Mouse (Mus musculus) testis, adult 2 months (tissue): ENCODE measurements at regions not wholly inside any gene's neighbourhood (a gene's known extent, or its start where the extent isn't known, plus 50 kb on each side); places are given as distances from the start of the nearest gene placed in this dataset.
A peak's percentile ranks its signal among the peaks of the same experiment; 100 is the strongest.

Experiments used
- H3K27ac ChIP-seq: fragments of 200-500 bp; 2 replicates; pipeline ENCODE4 v1.5.1; 2012; ENCODE audit warnings: low read depth, low read length; ENCODE audit not compliant: control insufficient read depth, insufficient read depth
- H3K27me3 ChIP-seq: fragments of 200-500 bp; 2 replicates; pipeline ENCODE4 v1.6.1; 2012; ENCODE audit warnings: mild to moderate bottlenecking, low read length, moderate library complexity; ENCODE audit not compliant: control insufficient read depth, insufficient read depth
- H3K36me3 ChIP-seq: fragments of 200-500 bp; 2 replicates; pipeline ENCODE4 v1.6.1; 2012; ENCODE audit warnings: mild to moderate bottlenecking, low read length; ENCODE audit not compliant: control insufficient read depth, insufficient read depth
- H3K4me1 ChIP-seq: fragments of 200-500 bp; 2 replicates; pipeline ENCODE4 v1.6.1; 2012; ENCODE audit warnings: low read length; ENCODE audit not compliant: control insufficient read depth, insufficient read depth
- H3K4me3 ChIP-seq: fragments of 200-500 bp; 2 replicates; pipeline ENCODE4 v1.5.1; 2012; ENCODE audit warnings: low read depth, mild to moderate bottlenecking, low read length, moderate library complexity, mixed read lengths; ENCODE audit not compliant: control insufficient read depth
- CTCF ChIP-seq: fragments of 200-500 bp; IDR thresholded peaks from 2 replicates; pipeline ENCODE4 v1.5.1; 2012; ENCODE audit warnings: low read depth, mild to moderate bottlenecking, inconsistent platforms, low read length, moderate library complexity; ENCODE audit not compliant: control insufficient read depth, insufficient read depth, insufficient replicate concordance
- POLR2A ChIP-seq: fragments of 200-500 bp; IDR thresholded peaks from 2 replicates; pipeline ENCODE4 v1.6.1; 2012; ENCODE audit warnings: low read depth, mild to moderate bottlenecking, inconsistent platforms, low read length, moderate library complexity; ENCODE audit not compliant: control insufficient read depth

- H3K36me3 ChIP-seq = no peaks in the 10 kb centered on the region
- H3K4me3 ChIP-seq = no peak overlapping the region
- H3K27ac ChIP-seq = no peak overlapping the region
- TF ChIP-seq CTCF (no peak), POLR2A (no peak)
- no peaks in the 10 kb centered on the region for H3K4me1 ChIP-seq
- H3K27me3 ChIP-seq = no peaks in the 10 kb centered on the region
These were observed 82.1 kb upstream of the Zfp64 start for GRCm38 (mm10) chr2:169037519-169037918.

GRCm38 (mm10) chr2:169035315-169035714 lies 79.9 kb upstream of the Zfp64 start:
- Histone ChIP-seq H3K4me1 (no peaks in the 10 kb centered on the region), H3K27me3 (no peaks in the 10 kb centered on the region), H3K36me3 (no peaks in the 10 kb centered on the region), H3K27ac (no peak overlapping the region), H3K4me3 (no peak overlapping the region)
- no peak for TF ChIP-seq POLR2A
- peak; percentile 77; the same call in 1 of the 2 replicates for TF ChIP-seq CTCF

GRCm38 (mm10) chr2:169033997-169034396 lies 78.6 kb upstream of the Zfp64 start:
- H3K4me1 ChIP-seq = no peaks in the 10 kb centered on the region
- TF ChIP-seq CTCF (no peak), POLR2A (no peak)
- no peak overlapping the region for H3K4me3 ChIP-seq
- H3K27ac ChIP-seq = no peak overlapping the region
- H3K27me3 ChIP-seq = no peaks in the 10 kb centered on the region
- no peaks in the 10 kb centered on the region for H3K36me3 ChIP-seq

- Histone ChIP-seq H3K27me3 (no peaks in the 10 kb centered on the region), H3K36me3 (no peaks in the 10 kb centered on the region), H3K4me3 (no peak overlapping the region), H3K27ac (no peak overlapping the region), H3K4me1 (no peaks in the 10 kb centered on the region)
- TF ChIP-seq CTCF = no peak
- no peak for TF ChIP-seq POLR2A
These were observed 77.8 kb upstream of the Zfp64 start for GRCm38 (mm10) chr2:169033181-169033580.

- H3K4me3 ChIP-seq = no peak overlapping the region
- no peaks in the 10 kb centered on the region for H3K27me3 ChIP-seq
- H3K27ac ChIP-seq = no peak overlapping the region
- TF ChIP-seq POLR2A (no peak), CTCF (peak; percentile 33; the same call in 1 of the 2 replicates)
- no peaks in the 10 kb centered on the region for H3K4me1 ChIP-seq
- no peaks in the 10 kb centered on the region for H3K36me3 ChIP-seq
These were observed 73.2 kb upstream of the Zfp64 start for GRCm38 (mm10) chr2:169028531-169029114.

GRCm38 (mm10) chr2:169019037-169019436 lies 63.6 kb upstream of the Zfp64 start:
- Histone ChIP-seq H3K27ac (no peak overlapping the region), H3K36me3 (no peaks in the 10 kb centered on the region), H3K4me3 (no peak overlapping the region), H3K4me1 (no peaks in the 10 kb centered on the region), H3K27me3 (no peaks in the 10 kb centered on the region)
- no peak for TF ChIP-seq CTCF
- TF ChIP-seq POLR2A = no peak

GRCm38 (mm10) chr2:169010271-169010670 lies 54.9 kb upstream of the Zfp64 start:
- Histone ChIP-seq H3K4me1 (peaks cover 2% of the 10 kb centered on the region), H3K27me3 (no peaks in the 10 kb centered on the region), H3K4me3 (no peak overlapping the region), H3K36me3 (no peaks in the 10 kb centered on the region), H3K27ac (no peak overlapping the region)
- no peak for TF ChIP-seq POLR2A
- TF ChIP-seq CTCF = no peak

GRCm38 (mm10) chr2:169008756-169009155 lies 53.4 kb upstream of the Zfp64 start:
- Histone ChIP-seq H3K4me1 (peaks cover 2% of the 10 kb centered on the region), H3K27ac (no peak overlapping the region), H3K27me3 (no peaks in the 10 kb centered on the region), H3K36me3 (no peaks in the 10 kb centered on the region), H3K4me3 (peak overlapping the region; percentile 36; the same call in 1 of the 2 replicates)
- TF ChIP-seq POLR2A (peak; percentile 63; the same call in 1 of the 2 replicates), CTCF (no peak)
